Mouse (Mus musculus) MEL (cell line): ENCODE data around the gene Pax3. TPM values are rescaled to one million over a fixed set of nuclear protein-coding genes. Genes with fewer than 3 reads are reported as not detected.

Experiments used
- DNase-seq: peaks from one replicate; pipeline ENCODE4 v3.0.0; 2011; ENCODE audit warnings: low read depth, low spot score
- H3K27ac ChIP-seq: 2 replicates; pipeline ENCODE4 v1.5.1; 2012; ENCODE audit warnings: low read depth, mild to moderate bottlenecking, control low read depth, low read length, moderate library complexity; ENCODE audit not compliant: control insufficient read depth
- H3K27me3 ChIP-seq, 2 experiments: fragments of 150-350 bp in 1 of 2; sonication (generic) in 1 of 2; 2 replicates each; pipeline ENCODE4 v1.6.1; 2012; ENCODE audit warnings: low read length in 2 of 2, mild to moderate bottlenecking in 2 of 2, improper control_type of control experiment in 1 of 2, moderate library complexity in 1 of 2; ENCODE audit not compliant: insufficient read depth in 2 of 2, control insufficient read depth in 1 of 2
- H3K36me3 ChIP-seq, 2 experiments: 2 replicates each; pipeline ENCODE4 v1.6.1; 2012 to 2014; ENCODE audit warnings: low read length in 2 of 2, improper control_type of control experiment in 1 of 2, inconsistent platforms in 1 of 2, mild to moderate bottlenecking in 1 of 2; ENCODE audit not compliant: insufficient read depth in 2 of 2, control insufficient read depth in 1 of 2
- H3K4me1 ChIP-seq, 2 experiments: fragments of 150-350 bp in 1 of 2; sonication (generic) in 1 of 2; 2 replicates each; pipeline ENCODE4 v1.6.1; 2012; ENCODE audit warnings: low read length in 2 of 2, improper control_type of control experiment in 1 of 2, mild to moderate bottlenecking in 1 of 2; ENCODE audit not compliant: insufficient read depth in 2 of 2, control insufficient read depth in 1 of 2
- H3K4me3 ChIP-seq, 2 experiments: fragments of 150-350 bp in 1 of 2; sonication (generic) in 1 of 2; 2 replicates each; pipeline ENCODE4 v1.5.1; 2012; ENCODE audit warnings: low read depth in 2 of 2, low read length in 2 of 2, mild to moderate bottlenecking in 2 of 2, moderate library complexity in 2 of 2, control low read depth in 1 of 2, improper control_type of control experiment in 1 of 2; ENCODE audit not compliant: control insufficient read depth in 1 of 2, insufficient read depth in 1 of 2
- H3K79me2 ChIP-seq: 2 replicates; pipeline ENCODE4 v1.6.1; 2012; ENCODE audit warnings: mild to moderate bottlenecking, low read length, moderate library complexity; ENCODE audit not compliant: control insufficient read depth, poor library complexity, insufficient read depth
- H3K9ac ChIP-seq: 2 replicates; pipeline ENCODE4 v1.6.1; 2012; ENCODE audit warnings: low read depth, mild to moderate bottlenecking, control low read depth, low read length, moderate library complexity; ENCODE audit not compliant: control insufficient read depth, poor library complexity, severe bottlenecking
- H3K9me3 ChIP-seq: fragments of 150-350 bp; sonication (generic); replicated peaks from 2 replicates; pipeline ENCODE4 v1.6.1; 2012; ENCODE audit warnings: mild to moderate bottlenecking, low read length, improper control_type of control experiment, moderate library complexity; ENCODE audit not compliant: insufficient read depth
- BHLHE40 ChIP-seq: IDR thresholded peaks from 2 replicates; pipeline ENCODE4 v1.6.1; 2012; ENCODE audit warnings: low read depth, mild to moderate bottlenecking, inconsistent platforms, low read length, improper control_type of control experiment, borderline replicate concordance
- CHD1 ChIP-seq: IDR thresholded peaks from 2 replicates; pipeline ENCODE4 v1.6.1; 2012; ENCODE audit warnings: low read depth, mild to moderate bottlenecking, inconsistent platforms, low read length, improper control_type of control experiment
- CHD2 ChIP-seq: IDR thresholded peaks from 2 replicates; pipeline ENCODE4 v1.6.1; 2011; ENCODE audit warnings: low read length, improper control_type of control experiment
- E2F4 ChIP-seq: IDR thresholded peaks from 2 replicates; pipeline ENCODE4 v1.6.1; 2011; ENCODE audit warnings: low read depth, low read length, improper control_type of control experiment, borderline replicate concordance
- ELF1 ChIP-seq: IDR thresholded peaks from 2 replicates; pipeline ENCODE4 v1.6.1; 2014; ENCODE audit warnings: low read depth, mild to moderate bottlenecking, inconsistent platforms, low read length, improper control_type of control experiment, moderate library complexity
- GABPA ChIP-seq: IDR thresholded peaks from 2 replicates; pipeline ENCODE4 v1.6.1; 2012; ENCODE audit warnings: low read depth, mild to moderate bottlenecking, inconsistent platforms, low read length, improper control_type of control experiment, moderate library complexity
- MAX ChIP-seq: IDR thresholded peaks from 2 replicates; pipeline ENCODE4 v1.6.1; 2011; ENCODE audit warnings: low read length, improper control_type of control experiment
- MAZ ChIP-seq: IDR thresholded peaks from 2 replicates; pipeline ENCODE4 v1.6.1; 2012; ENCODE audit warnings: low read depth, mild to moderate bottlenecking, inconsistent platforms, low read length, improper control_type of control experiment
- MYB ChIP-seq: IDR thresholded peaks from 2 replicates; pipeline ENCODE4 v1.6.1; 2011; ENCODE audit warnings: mild to moderate bottlenecking, low read depth, low read length, improper control_type of control experiment
- MYC ChIP-seq: IDR thresholded peaks from 2 replicates; pipeline ENCODE4 v1.6.1; 2011; ENCODE audit warnings: low read depth, mild to moderate bottlenecking, low read length, improper control_type of control experiment, moderate library complexity
- NRF1 ChIP-seq: IDR thresholded peaks from 2 replicates; pipeline ENCODE4 v1.6.1; 2014; ENCODE audit warnings: low read depth, mild to moderate bottlenecking, inconsistent platforms, low read length, improper control_type of control experiment, moderate library complexity; ENCODE audit not compliant: poor library complexity, insufficient read depth, severe bottlenecking
- POLR2AphosphoS2 ChIP-seq: IDR thresholded peaks from 2 replicates; pipeline ENCODE4 v1.6.1; 2011; ENCODE audit warnings: low read length, improper control_type of control experiment
- POLR2AphosphoS5 ChIP-seq: IDR thresholded peaks from 2 replicates; pipeline ENCODE4 v1.6.1; 2012; ENCODE audit warnings: low read depth, borderline replicate concordance, mild to moderate bottlenecking, inconsistent platforms, low read length, moderate library complexity, mixed read lengths
- SIN3A ChIP-seq: IDR thresholded peaks from 2 replicates; pipeline ENCODE4 v1.6.1; 2012; ENCODE audit warnings: low read length, improper control_type of control experiment, inconsistent platforms
- TCF12 ChIP-seq: IDR thresholded peaks from 2 replicates; pipeline ENCODE4 v1.6.1; 2014; ENCODE audit warnings: low read depth, mild to moderate bottlenecking, inconsistent platforms, low read length, improper control_type of control experiment, moderate library complexity
- UBTF ChIP-seq: IDR thresholded peaks from 2 replicates; pipeline ENCODE4 v1.6.1; 2012; ENCODE audit warnings: low read depth, mild to moderate bottlenecking, inconsistent platforms, low read length, improper control_type of control experiment, moderate library complexity, borderline replicate concordance; ENCODE audit not compliant: insufficient read depth
- USF1 ChIP-seq: IDR thresholded peaks from 2 replicates; pipeline ENCODE4 v1.6.1; 2014; ENCODE audit warnings: low read depth, mild to moderate bottlenecking, inconsistent platforms, low read length, improper control_type of control experiment, moderate library complexity
- USF2 ChIP-seq, 2 experiments: IDR thresholded peaks; 2 replicates each; pipeline ENCODE4 v1.6.1; 2011 to 2012; ENCODE audit warnings: improper control_type of control experiment in 2 of 2, low read length in 2 of 2, borderline replicate concordance in 1 of 2, inconsistent platforms in 1 of 2, low read depth in 1 of 2, mild to moderate bottlenecking in 1 of 2; ENCODE audit not compliant: insufficient read depth in 1 of 2
- ZC3H11A ChIP-seq: IDR thresholded peaks from 2 replicates; pipeline ENCODE4 v1.6.1; 2012; ENCODE audit warnings: low read depth, mild to moderate bottlenecking, inconsistent platforms, low read length, improper control_type of control experiment
- ZKSCAN1 ChIP-seq: IDR thresholded peaks from 2 replicates; pipeline ENCODE4 v1.6.1; 2012; ENCODE audit warnings: low read depth, mild to moderate bottlenecking, inconsistent platforms, low read length, improper control_type of control experiment, moderate library complexity
- ZMIZ1 ChIP-seq: IDR thresholded peaks from 2 replicates; pipeline ENCODE4 v1.6.1; 2012; ENCODE audit warnings: low read depth, mild to moderate bottlenecking, inconsistent platforms, low read length, improper control_type of control experiment, moderate library complexity
- ZNF384 ChIP-seq: IDR thresholded peaks from 2 replicates; pipeline ENCODE4 v1.6.1; 2012; ENCODE audit warnings: low read depth, mild to moderate bottlenecking, inconsistent platforms, low read length, improper control_type of control experiment
- polyA plus RNA-seq, 2 experiments: library from polyadenylated mRNA; stranded (reverse) in 1 of 2; unstranded in 1 of 2; fragments of >175 nt in 1 of 2; fragments of >200 nt in 1 of 2; gene quantifications; 2 replicates each; pipeline versions ENCODE4 v1.2.1 to v1.2.4; 2012; ENCODE audit warnings: low replicate concordance in 2 of 2, low read depth in 1 of 2; ENCODE audit not compliant: insufficient read length in 2 of 2, insufficient read depth in 1 of 2, missing spikeins in 1 of 2
- total RNA-seq: library from RNA; depleted of rRNA; stranded (reverse); fragments of 300-350 nt; gene quantifications from 2 replicates; pipeline ENCODE4 v1.2.3, GENCODE M21; 2012

The Pax3 gene
- total and polyA plus RNA-seq, 3 experiments, result not detected

- no peaks in the 10 kb centered on the region for H3K27me3 ChIP-seq
- no peaks in the 10 kb centered on the region for H3K9me3 ChIP-seq
- H3K4me3 ChIP-seq, result no peak overlapping the region
- no peak for DNase-seq
- H3K36me3 ChIP-seq, result no peaks in the 10 kb centered on the region
- no peaks in the 10 kb centered on the region for H3K4me1 ChIP-seq
- H3K9ac ChIP-seq, result no peak overlapping the region
- no peak overlapping the region for H3K27ac ChIP-seq
- no peaks in the 10 kb centered on the region for H3K79me2 ChIP-seq
- no peak for TF ChIP-seq MYC
- no peak for TF ChIP-seq ZNF384
Measured at GRCm38 (mm10) chr1:78103511-78103910, 93.4 kb downstream of the Pax3 start.

- TF ChIP-seq SIN3A, result no peak
- TF ChIP-seq MAX, result no peak
- TF ChIP-seq CHD2, result no peak
- no peak for TF ChIP-seq ELF1
- TF ChIP-seq ZC3H11A, result no peak
- no peak for TF ChIP-seq USF2 (IDR thresholded peaks at IDR 0.05; ENCODE audit: borderline replicate concordance in 1 of 2, insufficient read depth in 1 of 2, low read depth in 1 of 2, low read length in 2 of 2)
- no peak for TF ChIP-seq UBTF
- no peak for TF ChIP-seq MYB
- no peak for TF ChIP-seq POLR2AphosphoS2
- TF ChIP-seq NRF1, result no peak
- TF ChIP-seq GABPA, result no peak
- TF ChIP-seq E2F4, result no peak
- TF ChIP-seq BHLHE40, result no peak
- TF ChIP-seq ZNF384, result no peak
- no peak overlapping the region for H3K27ac ChIP-seq
- no peaks in the 10 kb centered on the region for H3K27me3 ChIP-seq
- DNase-seq, result no peak
- no peaks in the 10 kb centered on the region for H3K79me2 ChIP-seq
- H3K9me3 ChIP-seq, result no peaks in the 10 kb centered on the region
- no peak overlapping the region for H3K4me3 ChIP-seq
- no peaks in the 10 kb centered on the region for H3K36me3 ChIP-seq
- no peaks in the 10 kb centered on the region for H3K4me1 ChIP-seq
- no peak overlapping the region for H3K9ac ChIP-seq
Measured at GRCm38 (mm10) chr1:78093619-78094018, 103.3 kb downstream of the Pax3 start.

DNA sequence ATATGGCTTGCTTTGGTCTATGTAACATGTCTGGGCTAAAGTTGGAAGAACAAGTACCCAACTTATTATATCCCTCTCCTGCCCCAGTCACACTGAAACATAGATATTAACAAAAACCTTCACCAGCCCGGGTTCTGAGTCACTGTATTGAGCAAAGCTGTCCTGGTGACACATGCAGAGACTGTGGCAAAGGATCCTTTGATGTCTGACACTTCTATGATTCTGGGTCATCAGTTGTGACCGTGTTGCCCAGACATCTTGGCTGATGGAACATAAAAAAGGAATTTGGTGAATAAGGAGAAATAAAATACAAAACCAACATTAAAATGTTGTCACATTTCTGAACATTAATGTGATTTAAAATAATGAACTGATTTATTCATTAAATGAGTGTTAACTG lies 108.3 kb downstream of the Pax3 start:
- DNase-seq, result no peak
- Histone ChIP-seq H3K36me3 (no peaks in the 10 kb centered on the region), H3K4me3 (no peak overlapping the region), H3K4me1 (no peaks in the 10 kb centered on the region), H3K9me3 (no peaks in the 10 kb centered on the region), H3K27ac (no peak overlapping the region), H3K9ac (no peak overlapping the region), H3K79me2 (no peaks in the 10 kb centered on the region), H3K27me3 (no peaks in the 10 kb centered on the region)
- TF ChIP-seq MYC (no peak), POLR2AphosphoS2 (no peak), CHD1 (no peak), UBTF (no peak), USF2 (IDR thresholded peaks at IDR 0.05; ENCODE audit: borderline replicate concordance in 1 of 2, insufficient read depth in 1 of 2, low read depth in 1 of 2, low read length in 2 of 2) (no peak), USF1 (no peak), ZNF384 (no peak), MYB (no peak), POLR2AphosphoS5 (no peak), ZKSCAN1 (no peak), MAX (no peak), ZC3H11A (no peak), MAZ (no peak), ELF1 (no peak), ZMIZ1 (no peak), TCF12 (no peak)
